Mouse (Mus musculus): ENCODE data around the gene Atf4. TPM values are rescaled to one million over a fixed set of nuclear protein-coding genes. Genes with fewer than 3 reads are reported as not detected.

Atf4 gene
- polyA plus RNA-seq, 1 experiment from 2014 or later: 84.6 TPM

DNA sequence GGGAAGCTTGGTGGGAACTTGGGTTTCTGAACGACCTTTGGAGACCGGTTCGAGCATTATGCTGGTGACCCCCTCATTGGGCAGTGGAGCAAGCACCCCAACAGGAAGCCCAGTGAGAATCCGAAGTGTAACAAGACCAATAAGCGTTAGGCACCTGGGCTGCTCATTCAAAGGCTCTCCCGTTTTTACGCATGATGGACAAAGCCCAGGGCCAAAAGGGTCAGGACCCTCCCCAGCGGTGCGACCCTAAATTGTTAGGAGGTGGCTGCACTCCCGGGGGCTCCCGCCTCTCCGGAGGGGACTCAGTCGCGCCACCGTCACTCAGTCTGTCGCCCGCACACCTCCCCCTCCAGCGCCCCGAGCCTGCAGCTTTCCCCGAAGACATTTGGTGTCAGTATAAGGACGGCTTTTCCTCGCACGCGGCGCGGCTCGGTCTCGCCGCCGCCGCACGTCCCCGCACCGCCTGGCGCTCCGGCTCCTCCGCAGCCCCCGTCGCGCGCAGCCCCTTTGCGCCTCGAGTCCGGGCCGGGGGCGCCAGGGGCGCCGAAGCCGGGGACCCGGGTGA lies 31.9 kb downstream of the Atf4 start, which contains the start of gene Cacna1i:
TSS of gene Cacna1i (plus strand) at position 388 of the 565 bp plus-strand sequence.
- Histone ChIP-seq H3K4me2 (ENCODE audit: low read depth, low read length) (peak within 1 kb of the TSS; percentile 71), H3K27ac (ENCODE audit: low read length) (no peak within 1 kb of the TSS), H3K4me1 (ENCODE audit: control insufficient read depth, insufficient read depth, low read length) (peaks cover 9% of the 10 kb centered on the region; the same call in 1 of the 2 replicates), H3K36me3 (ENCODE audit: control insufficient read depth, insufficient read depth) (no peaks in the 10 kb centered on the region), H3K9me3 (replicated peaks; ENCODE audit: control insufficient read depth, low read length) (no peaks in the 10 kb centered on the region), H3K9ac (ENCODE audit: low read length) (0 out of 2 replicates have a peak within 1 kb of the TSS, but pooled peaks have one; percentile 34), H3K27me3 (ENCODE audit: control insufficient read depth, insufficient read depth, low read length) (peaks cover 66% of the 10 kb centered on the region), H3K4me3 (ENCODE audit: low read length) (peak within 1 kb of the TSS; percentile 51)
- ATAC-seq (replicated peaks; ENCODE audit: extremely low read depth, insufficient read depth, low FRiP score): no peak
- 1% methylated on average over 50 of the region's 50 CpGs for WGBS

GRCm38 (mm10) chr15:80288036-80288435 lies 33.1 kb downstream of the Atf4 start:
- Histone ChIP-seq H3K27me3 (ENCODE audit: control insufficient read depth, insufficient read depth, low read length) (peaks cover 65% of the 10 kb centered on the region), H3K4me2 (ENCODE audit: low read depth, low read length) (peak overlapping the region; percentile 71), H3K27ac (ENCODE audit: low read length) (no peak overlapping the region), H3K9me3 (replicated peaks; ENCODE audit: control insufficient read depth, low read length) (no peaks in the 10 kb centered on the region), H3K9ac (ENCODE audit: low read length) (no peak overlapping the region), H3K36me3 (ENCODE audit: control insufficient read depth, insufficient read depth) (no peaks in the 10 kb centered on the region), H3K4me3 (ENCODE audit: low read length) (peak overlapping the region; percentile 51), H3K4me1 (ENCODE audit: control insufficient read depth, insufficient read depth, low read length) (peaks cover 9% of the 10 kb centered on the region; the same call in 1 of the 2 replicates)
- WGBS: 7% methylated on average over 23 of the region's 23 CpGs
- ATAC-seq (replicated peaks; ENCODE audit: extremely low read depth, insufficient read depth, low FRiP score): no peak

- no peak overlapping the region for H3K4me2 ChIP-seq (ENCODE audit: low read depth, low read length)
- no peak overlapping the region for H3K4me3 ChIP-seq (ENCODE audit: low read length)
- WGBS: 5% methylated on average over 10 of the region's 10 CpGs
- no peak overlapping the region for H3K27ac ChIP-seq (ENCODE audit: low read length)
- H3K9ac ChIP-seq (ENCODE audit: low read length): no peak overlapping the region
- no peaks in the 10 kb centered on the region for H3K9me3 ChIP-seq (replicated peaks; ENCODE audit: control insufficient read depth, low read length)
- no peaks in the 10 kb centered on the region for H3K36me3 ChIP-seq (ENCODE audit: control insufficient read depth, insufficient read depth)
- ATAC-seq (replicated peaks; ENCODE audit: extremely low read depth, insufficient read depth, low FRiP score): no peak
- H3K27me3 ChIP-seq (ENCODE audit: control insufficient read depth, insufficient read depth, low read length): peaks cover 62% of the 10 kb centered on the region
- peaks cover 9% of the 10 kb centered on the region; the same call in 1 of the 2 replicates for H3K4me1 ChIP-seq (ENCODE audit: control insufficient read depth, insufficient read depth, low read length)
Observed at GRCm38 (mm10) chr15:80289436-80289835, 34.5 kb downstream of the Atf4 start.

- Histone ChIP-seq H3K27me3 (ENCODE audit: control insufficient read depth, insufficient read depth, low read length) (peaks cover 2% of the 10 kb centered on the region), H3K27ac (ENCODE audit: low read length) (no peak overlapping the region), H3K9ac (ENCODE audit: low read length) (no peak overlapping the region), H3K4me1 (ENCODE audit: control insufficient read depth, insufficient read depth, low read length) (no peaks in the 10 kb centered on the region), H3K9me3 (replicated peaks; ENCODE audit: control insufficient read depth, low read length) (peaks cover 3% of the 10 kb centered on the region; the same call in 1 of the 2 replicates), H3K36me3 (ENCODE audit: control insufficient read depth, insufficient read depth) (no peaks in the 10 kb centered on the region), H3K4me2 (ENCODE audit: low read depth, low read length) (no peak overlapping the region), H3K4me3 (ENCODE audit: low read length) (no peak overlapping the region)
- no peak for ATAC-seq (replicated peaks; ENCODE audit: extremely low read depth, insufficient read depth, low FRiP score)
- 100% methylated on average over 1 of the region's 1 CpGs for WGBS
Observed at GRCm38 (mm10) chr15:80297146-80297545, 42.2 kb downstream of the Atf4 start.

- H3K4me2 ChIP-seq (ENCODE audit: low read depth, low read length): no peak overlapping the region
- H3K4me1 ChIP-seq (ENCODE audit: control insufficient read depth, insufficient read depth, low read length): no peaks in the 10 kb centered on the region
- no peak for ATAC-seq (replicated peaks; ENCODE audit: extremely low read depth, insufficient read depth, low FRiP score)
Observed at GRCm38 (mm10) chr15:80303779-80304178, 48.8 kb downstream of the Atf4 start.

GRCm38 (mm10) chr15:80304188-80304587 lies 49.2 kb downstream of the Atf4 start:
- 83% methylated on average over 12 of the region's 12 CpGs for WGBS
- no peak overlapping the region for H3K9ac ChIP-seq (ENCODE audit: low read length)

More at GRCm38 (mm10) chr15:80303779-80304178, 48.8 kb downstream of the Atf4 start:
- no peaks in the 10 kb centered on the region for H3K36me3 ChIP-seq (ENCODE audit: control insufficient read depth, insufficient read depth)
- peaks cover 4% of the 10 kb centered on the region; the same call in 1 of the 2 replicates for H3K27me3 ChIP-seq (ENCODE audit: control insufficient read depth, insufficient read depth, low read length)
- no peak overlapping the region for H3K9ac ChIP-seq (ENCODE audit: low read length)
- no peak overlapping the region for H3K4me3 ChIP-seq (ENCODE audit: low read length)
- WGBS: 65% methylated on average over 14 of the region's 14 CpGs
- no peaks in the 10 kb centered on the region for H3K9me3 ChIP-seq (replicated peaks; ENCODE audit: control insufficient read depth, low read length)
- H3K27ac ChIP-seq (ENCODE audit: low read length): no peak overlapping the region

GRCm38 (mm10) chr15:80306146-80306545 lies 51.2 kb downstream of the Atf4 start:
- Histone ChIP-seq H3K27me3 (ENCODE audit: control insufficient read depth, insufficient read depth, low read length) (peaks cover 4% of the 10 kb centered on the region; the same call in 1 of the 2 replicates), H3K36me3 (ENCODE audit: control insufficient read depth, insufficient read depth) (no peaks in the 10 kb centered on the region), H3K9ac (ENCODE audit: low read length) (no peak overlapping the region), H3K4me2 (ENCODE audit: low read depth, low read length) (no peak overlapping the region), H3K27ac (ENCODE audit: low read length) (no peak overlapping the region), H3K4me1 (ENCODE audit: control insufficient read depth, insufficient read depth, low read length) (no peaks in the 10 kb centered on the region), H3K9me3 (replicated peaks; ENCODE audit: control insufficient read depth, low read length) (no peaks in the 10 kb centered on the region), H3K4me3 (ENCODE audit: low read length) (no peak overlapping the region)
- no peak for ATAC-seq (replicated peaks; ENCODE audit: extremely low read depth, insufficient read depth, low FRiP score)
- 32% methylated on average over 8 of the region's 8 CpGs for WGBS

More at GRCm38 (mm10) chr15:80304188-80304587, 49.2 kb downstream of the Atf4 start:
- Histone ChIP-seq H3K9me3 (replicated peaks; ENCODE audit: control insufficient read depth, low read length) (no peaks in the 10 kb centered on the region), H3K36me3 (ENCODE audit: control insufficient read depth, insufficient read depth) (no peaks in the 10 kb centered on the region), H3K27me3 (ENCODE audit: control insufficient read depth, insufficient read depth, low read length) (peaks cover 4% of the 10 kb centered on the region; the same call in 1 of the 2 replicates), H3K4me1 (ENCODE audit: control insufficient read depth, insufficient read depth, low read length) (no peaks in the 10 kb centered on the region), H3K27ac (ENCODE audit: low read length) (no peak overlapping the region), H3K4me2 (ENCODE audit: low read depth, low read length) (no peak overlapping the region), H3K4me3 (ENCODE audit: low read length) (no peak overlapping the region)
- no peak for ATAC-seq (replicated peaks; ENCODE audit: extremely low read depth, insufficient read depth, low FRiP score)

Other genes starting within 250 kb of the Atf4 start
- gene Pdgfb, start 240.2 kb upstream of the Atf4 start, polyA plus RNA-seq (2015; fragmentation: Nextera tagmentation; extraction: Ambion mirVana): 3.2 and 4.6 TPM in 2 replicates
- 55.4 and 61.2 TPM in 2 replicates for gene Syngr1, start 163.8 kb upstream of the Atf4 start, polyA plus RNA-seq (2015; fragmentation: Nextera tagmentation; extraction: Ambion mirVana)
- 606 and 610 TPM in 2 replicates for gene Rpl3, start 163.3 kb upstream of the Atf4 start, polyA plus RNA-seq (2015; fragmentation: Nextera tagmentation; extraction: Ambion mirVana)
- 29.9 and 33.4 TPM in 2 replicates for gene Tab1, start 122.1 kb upstream of the Atf4 start, polyA plus RNA-seq (2015; fragmentation: Nextera tagmentation; extraction: Ambion mirVana)
- 1.3 and 1.5 TPM in 2 replicates for gene Mgat3, start 81.5 kb upstream of the Atf4 start, polyA plus RNA-seq (2015; fragmentation: Nextera tagmentation; extraction: Ambion mirVana)
- 26.1 and 30.0 TPM in 2 replicates for gene Mief1, start 21.2 kb upstream of the Atf4 start, polyA plus RNA-seq (2015; fragmentation: Nextera tagmentation; extraction: Ambion mirVana)
- 3.4 TPM in 1 of 2 replicates, not detected in the other for gene AC140267.1, start 19.3 kb upstream of the Atf4 start, polyA plus RNA-seq (2015; fragmentation: Nextera tagmentation; extraction: Ambion mirVana)
- gene Rps19bp1, start 9.1 kb downstream of the Atf4 start, polyA plus RNA-seq (2015; fragmentation: Nextera tagmentation; extraction: Ambion mirVana): 35.3 and 35.7 TPM in 2 replicates
- 0.02 TPM in 1 of 2 replicates, not detected in the other for gene Cacna1i, start 32.1 kb downstream of the Atf4 start, polyA plus RNA-seq (2015; fragmentation: Nextera tagmentation; extraction: Ambion mirVana)